Mouse (Mus musculus) cerebellum, adult 11-12 months (tissue): ENCODE measurements around the gene Hdac9.

Experiments used
- DNase-seq: peaks from one replicate; pipeline ENCODE4 v3.0.0; 2022

Hdac9 gene

DNA sequence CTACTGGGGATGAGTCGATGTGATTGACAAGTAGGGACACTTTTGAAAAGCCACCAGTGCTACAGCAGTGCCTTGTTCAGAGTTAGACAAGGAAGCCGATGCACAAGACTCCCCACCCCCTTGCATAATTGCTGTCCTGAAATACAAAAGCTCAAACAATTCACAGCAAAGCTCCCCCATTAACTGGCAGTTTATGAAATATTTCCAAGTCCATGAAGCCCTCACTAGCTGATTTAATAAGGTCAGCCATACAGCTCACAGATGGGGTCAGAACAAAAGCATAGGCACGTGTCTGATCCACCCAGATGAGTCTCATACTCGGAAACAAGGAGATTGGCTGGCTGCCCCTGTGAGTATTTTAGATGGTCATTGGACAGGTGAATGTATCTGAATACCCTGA lies 228.0 kb downstream of the Hdac9 start:
- DNase-seq: no peak

DNA sequence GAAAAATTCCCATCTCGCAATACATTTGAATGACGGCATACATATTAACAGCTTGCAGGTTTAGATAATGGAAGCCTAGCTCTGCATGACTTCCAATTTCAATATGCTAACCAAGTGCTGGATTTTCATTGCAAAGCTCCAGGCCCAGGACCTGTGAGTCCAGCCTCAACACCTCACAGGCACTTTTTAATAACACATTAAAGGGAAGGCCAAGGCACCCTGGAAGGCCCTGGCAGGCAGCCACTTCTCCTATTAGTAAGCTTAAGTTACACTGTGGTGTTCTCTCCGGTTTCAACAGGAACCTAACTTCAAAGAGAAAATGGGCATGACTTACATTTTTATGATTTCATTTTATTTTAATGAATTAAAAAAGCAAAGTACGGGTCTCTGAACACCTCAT lies 233.5 kb downstream of the Hdac9 start:
- no peak for DNase-seq

DNA sequence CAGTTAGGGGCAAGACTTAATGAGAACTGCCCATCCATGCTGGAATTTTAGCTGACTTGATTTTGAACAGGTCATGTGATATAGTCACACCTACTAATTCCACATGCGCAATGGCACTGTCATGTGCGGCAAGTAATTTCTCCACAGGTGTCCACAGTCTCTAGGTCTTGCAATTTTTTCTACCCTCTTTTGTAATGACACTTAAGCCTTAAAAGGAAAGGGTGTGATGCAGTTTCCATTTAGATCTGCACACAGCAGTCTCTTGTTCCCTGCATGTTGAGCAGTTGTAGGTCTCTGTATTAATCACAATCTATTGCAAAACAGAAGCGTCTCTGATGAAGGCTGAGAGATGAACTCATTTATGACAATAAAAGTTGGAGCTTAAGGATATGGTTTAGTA lies 234.2 kb downstream of the Hdac9 start:
- no peak for DNase-seq

DNA sequence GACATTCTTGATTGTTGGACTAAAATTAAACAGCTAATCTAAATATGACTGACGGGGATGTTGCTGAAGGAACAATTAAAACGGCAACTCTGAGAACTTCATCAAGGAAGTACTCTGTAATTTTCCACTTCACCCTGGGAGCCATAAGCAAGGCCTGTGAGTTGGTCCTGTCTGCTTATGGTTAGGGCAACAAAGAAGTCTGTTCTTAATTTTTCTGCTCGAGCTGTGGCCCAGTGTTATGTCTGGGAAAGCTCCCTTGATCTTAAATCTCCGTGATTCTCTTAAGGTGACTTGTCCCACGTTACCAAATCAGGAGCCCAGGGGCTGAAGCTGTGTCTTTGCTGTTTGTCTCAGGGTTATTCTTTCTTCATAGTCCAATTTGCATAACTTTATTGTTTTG lies 236.3 kb downstream of the Hdac9 start:
- DNase-seq: no peak

DNA sequence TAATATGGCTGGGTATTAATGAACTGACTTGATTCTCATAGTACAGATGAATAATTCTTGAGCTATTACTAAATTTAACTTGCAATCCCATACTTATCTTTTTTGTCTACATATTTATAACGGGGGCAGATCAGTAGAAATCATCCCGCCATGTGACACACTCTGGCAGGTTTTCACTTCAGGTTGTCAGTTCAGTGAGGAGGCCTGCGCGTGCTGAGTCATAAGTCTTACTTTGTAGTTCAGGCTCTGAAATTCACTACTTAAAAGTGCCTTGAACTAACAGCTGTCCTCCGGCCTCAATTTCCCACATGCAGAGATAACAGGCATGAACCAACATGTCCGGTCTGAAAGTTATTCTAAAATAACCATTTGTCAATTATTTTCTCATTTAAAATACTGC lies 239.8 kb downstream of the Hdac9 start:
- DNase-seq: no peak

DNA sequence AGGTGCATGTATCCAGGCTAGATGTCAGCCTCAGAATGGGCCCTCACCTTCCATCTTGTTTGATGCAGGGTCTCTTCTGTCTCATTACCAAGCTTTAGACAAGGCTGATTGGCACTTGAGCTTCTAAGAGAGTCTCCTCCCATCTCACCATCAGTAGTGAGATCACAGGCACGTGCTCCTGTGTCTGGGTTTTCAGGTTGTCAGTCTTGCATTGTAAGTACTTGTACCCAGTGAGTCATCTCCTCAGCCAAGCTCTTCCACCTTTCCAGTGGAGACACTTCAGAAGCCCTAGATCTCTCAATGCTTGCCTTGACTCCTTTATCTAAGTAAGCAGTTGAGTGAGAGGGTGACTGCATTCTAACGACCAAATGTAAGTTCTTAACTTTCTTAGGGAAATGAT lies 242.7 kb downstream of the Hdac9 start:
- no peak for DNase-seq

DNA sequence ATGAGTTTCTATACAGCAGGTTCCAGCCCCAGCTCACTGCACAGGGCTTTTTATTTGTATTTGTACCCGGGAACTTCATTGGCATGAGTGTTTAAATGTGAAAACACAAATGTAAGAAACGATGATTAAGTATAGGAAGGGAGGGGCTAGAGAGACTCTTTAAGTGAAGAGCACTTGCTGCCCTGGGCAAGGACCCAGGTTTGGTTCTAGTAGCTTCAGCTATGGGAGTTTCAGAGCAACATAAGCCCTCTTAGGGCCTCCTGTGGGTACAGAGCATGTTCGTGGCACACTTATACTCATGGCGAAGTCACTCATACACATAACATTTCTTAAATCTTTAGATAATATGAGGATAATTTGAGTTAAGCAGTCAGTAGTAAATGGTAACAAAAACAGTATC lies 243.4 kb downstream of the Hdac9 start:
- no peak for DNase-seq

DNA sequence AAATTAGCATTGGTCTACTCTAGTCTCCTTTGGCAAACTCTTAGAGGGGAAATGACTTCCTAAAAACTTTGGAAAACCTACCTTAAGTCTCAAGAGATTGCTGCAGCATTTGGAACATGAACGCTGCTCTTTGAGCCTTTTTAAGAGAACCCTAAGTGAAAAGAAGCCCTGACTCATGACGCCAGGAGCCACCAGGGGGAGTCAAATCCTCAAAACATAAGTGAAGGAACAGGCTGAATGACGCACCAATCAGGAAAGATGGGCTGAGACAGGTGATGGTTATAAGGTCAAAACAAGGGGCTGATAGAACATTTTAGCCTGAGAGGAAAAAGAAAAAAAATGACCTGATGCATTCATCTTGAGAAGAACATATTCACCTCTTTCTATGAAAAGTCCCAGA lies 252.1 kb downstream of the Hdac9 start:
- DNase-seq: peak; percentile 27

DNA sequence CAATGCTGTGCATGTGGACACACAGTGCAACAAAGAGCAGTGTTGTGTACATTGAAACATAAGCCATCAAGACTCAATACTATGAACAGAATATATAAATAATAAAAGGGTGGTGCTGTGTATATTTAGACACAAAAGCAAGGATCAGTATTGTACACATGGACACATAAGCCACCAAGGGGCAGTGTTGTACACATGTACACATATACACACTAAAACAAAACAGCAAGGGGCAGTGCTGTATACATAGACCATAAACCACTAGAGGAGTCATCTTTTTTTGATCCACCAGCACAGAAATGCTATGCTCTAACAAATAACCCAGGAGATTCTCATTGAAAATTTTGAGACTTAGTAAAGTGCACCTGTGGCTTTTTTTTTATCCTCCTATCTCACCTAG lies 255.5 kb downstream of the Hdac9 start:
- DNase-seq: no peak

DNA sequence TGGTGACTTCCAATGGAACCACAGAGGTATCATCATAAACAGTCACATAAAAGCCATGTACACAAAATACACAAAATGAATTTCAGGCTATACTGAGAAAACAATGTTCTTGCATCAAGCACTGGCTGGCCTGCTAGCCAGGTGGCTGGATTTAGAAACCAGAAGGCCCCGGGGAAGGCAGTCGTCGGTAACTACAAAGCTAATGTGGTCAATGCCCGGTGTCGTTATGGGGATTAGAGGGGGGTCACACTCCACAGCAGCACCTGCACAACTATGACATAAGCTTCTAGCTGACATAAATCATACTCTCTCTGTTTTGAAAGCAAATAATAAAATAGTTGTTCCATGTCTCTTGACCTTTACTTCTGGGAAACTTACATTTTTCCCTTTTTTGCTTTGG lies 256.9 kb downstream of the Hdac9 start:
- no peak for DNase-seq

DNA sequence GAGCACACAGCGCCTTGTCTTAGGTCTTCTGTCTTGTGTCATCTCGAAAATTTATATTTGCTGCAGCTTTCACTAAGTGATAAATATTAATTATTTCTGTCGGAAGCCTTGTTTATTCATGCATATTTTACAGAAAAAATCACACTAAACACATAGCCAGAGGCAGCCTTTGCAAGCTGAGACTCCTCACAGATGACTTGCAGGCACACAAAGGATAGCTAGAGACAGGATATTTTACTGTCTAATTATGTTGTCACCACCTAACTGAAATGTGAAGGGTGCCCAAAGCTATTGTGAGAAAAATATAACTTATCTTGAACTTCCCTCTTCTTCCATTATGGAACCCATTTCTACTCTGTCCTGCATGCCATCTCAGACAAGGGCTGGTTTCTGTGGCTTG lies 258.3 kb downstream of the Hdac9 start:
- DNase-seq: no peak

DNA sequence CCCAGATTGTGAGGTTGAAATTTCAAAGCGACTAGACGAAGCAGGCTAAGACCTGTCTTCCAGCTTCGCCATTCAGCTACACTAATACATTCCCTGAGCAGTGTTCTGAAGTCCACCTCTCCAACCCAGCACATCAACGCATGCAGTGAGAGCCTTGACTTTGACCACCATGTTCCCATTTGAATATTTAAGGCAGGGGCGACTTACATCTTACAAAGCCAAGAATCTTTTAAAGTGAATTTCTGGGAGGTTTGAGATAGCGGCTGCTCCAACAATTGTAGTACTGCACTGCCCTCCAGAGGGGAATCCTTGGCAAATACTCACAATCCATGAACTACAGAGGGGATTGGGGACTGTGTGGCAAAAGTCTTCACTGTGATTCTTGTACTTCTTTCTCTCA lies 258.8 kb downstream of the Hdac9 start:
- no peak for DNase-seq

DNA sequence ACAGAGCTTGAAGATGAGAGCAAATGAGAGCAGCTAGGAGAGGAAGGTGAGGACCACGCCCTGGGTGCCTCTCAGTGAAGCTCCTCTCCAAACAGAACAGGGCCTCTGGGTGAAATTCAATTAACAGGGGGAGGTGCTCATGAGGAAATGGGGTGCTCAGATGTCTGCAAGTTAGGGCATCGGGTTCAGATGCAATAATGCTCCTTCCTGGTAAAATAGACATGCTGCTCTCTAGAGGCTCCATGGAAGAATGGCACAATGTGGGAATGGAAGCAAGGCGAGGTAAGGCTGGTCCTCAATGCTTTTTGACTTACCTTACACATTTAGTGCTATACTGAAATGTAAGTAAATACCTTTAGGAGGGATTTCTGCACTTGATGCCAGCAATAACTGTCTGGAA lies 263.3 kb downstream of the Hdac9 start:
- no peak for DNase-seq

DNA sequence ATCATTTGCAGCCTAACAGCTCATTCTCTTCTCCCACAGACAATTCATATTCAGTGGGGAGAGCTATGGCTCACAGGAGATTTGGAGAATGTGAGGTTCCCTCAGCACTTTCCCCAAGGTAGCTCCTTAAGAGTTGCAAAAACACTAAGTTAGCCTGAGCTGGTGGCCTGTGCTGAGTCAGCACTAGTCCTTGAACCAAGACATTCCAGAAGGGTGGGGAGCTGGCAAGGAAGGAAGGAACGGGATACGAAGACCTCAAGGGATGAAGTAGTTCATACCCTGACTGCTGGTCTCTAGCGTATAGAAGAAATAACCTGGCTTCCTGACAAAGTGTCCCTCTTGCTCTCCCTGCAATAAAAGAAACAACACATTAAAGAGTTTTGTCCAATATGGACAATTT lies 268.1 kb downstream of the Hdac9 start:
- no peak for DNase-seq

DNA sequence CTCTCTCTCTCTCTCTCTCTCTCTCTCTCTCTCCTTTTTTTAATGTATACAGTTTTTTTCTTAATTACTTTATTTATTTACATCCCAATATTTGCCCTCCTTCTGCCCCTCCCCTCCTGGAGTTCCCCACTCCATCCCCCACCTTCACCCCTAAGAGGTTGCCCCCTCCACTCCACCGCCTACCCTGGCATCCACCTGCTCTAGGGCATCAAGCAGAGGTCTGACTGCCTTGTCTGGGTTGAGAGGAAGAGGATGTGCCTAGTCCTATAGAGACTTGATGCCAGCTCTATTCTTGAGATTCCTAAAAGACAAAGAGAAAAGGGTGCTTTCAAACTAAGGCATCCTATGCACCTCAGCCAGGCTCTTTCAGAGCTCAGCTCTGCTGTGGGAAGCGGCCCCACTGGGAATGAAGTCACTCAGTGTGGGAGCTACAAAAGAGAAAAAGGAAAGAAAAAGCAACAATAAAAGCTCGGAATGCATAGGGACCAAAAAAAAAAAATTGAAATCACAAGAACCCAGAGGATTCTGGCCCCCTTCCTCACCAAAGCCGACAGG lies 275.1 kb downstream of the Hdac9 start:
- DNase-seq: no peak

DNA sequence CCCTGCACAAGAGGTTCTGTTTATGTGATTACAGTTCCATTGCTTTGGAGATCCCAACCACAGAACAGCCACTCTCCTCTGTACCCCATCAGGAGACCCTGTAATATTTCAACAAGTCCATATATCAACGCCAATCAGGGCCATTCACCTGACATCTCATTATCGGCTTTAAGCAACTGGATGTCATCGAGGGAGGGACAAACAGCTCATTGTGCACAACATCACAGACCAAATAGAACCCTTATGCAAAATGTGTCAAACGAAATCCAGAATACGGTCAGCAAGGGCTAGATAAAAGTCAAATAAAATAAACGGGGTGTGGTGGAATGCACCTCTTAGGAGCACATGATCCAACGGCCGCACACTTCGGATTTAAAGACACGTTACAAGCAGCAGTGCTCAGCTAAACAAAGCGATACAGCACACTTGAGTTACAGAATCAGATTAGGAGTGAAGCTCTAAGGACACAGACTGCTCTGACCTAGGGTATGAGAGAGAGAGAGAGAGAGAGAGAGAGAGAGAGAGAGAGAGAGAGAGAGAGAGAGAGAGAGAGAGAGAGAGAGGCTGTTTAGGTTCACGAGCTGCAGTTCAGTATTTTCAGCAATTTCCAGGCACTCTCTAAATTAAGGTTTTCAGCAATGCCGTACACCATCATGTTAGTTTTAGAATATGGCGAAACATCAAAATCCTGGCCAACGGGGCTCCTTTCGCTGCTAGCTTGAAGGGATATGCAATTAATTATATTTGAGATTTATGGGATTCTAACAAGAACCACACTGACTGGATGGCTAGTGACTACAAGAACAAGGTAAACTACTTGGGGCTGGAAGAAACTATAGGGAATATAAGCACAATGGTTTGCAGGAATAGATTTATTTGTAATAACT lies 279.4 kb downstream of the Hdac9 start:
- no peak for DNase-seq

DNA sequence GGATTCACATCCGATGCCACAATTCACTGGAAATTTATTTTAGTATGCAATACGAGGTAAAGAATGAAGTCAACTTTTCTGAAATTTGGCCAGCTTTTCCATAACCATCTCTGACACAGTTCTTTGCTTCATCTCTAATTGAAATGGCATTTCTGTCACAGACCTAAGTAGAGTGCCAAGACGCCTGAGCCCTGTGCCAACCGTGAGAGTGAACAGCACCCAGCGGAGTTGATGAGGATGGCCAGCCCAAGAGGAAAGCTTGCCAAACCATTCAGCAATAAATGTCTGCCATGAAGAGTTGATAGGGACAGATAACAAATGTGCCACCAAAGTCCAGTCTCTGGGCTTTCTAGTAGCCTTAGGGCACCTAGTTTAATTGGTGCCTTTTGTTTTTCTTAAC lies 297.8 kb downstream of the Hdac9 start:
- DNase-seq: no peak

DNA sequence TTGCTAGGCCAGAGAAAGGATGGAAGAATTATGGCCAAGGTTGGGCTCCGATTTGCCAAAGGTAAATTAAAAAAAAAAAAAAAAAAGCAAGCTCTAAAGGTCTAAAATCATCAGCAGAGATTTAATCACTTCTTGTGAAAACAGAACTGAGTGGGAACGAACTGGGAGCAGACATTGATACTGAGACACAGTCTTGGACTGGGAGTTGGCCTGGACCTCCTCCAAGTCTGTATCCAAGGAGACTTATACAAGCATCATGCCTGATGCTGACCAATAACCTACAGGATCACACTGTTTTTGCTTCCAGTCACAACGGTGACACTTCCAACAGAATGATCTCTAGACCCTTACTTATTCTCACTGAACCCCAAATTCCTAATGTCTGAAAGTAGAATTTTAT lies 298.6 kb downstream of the Hdac9 start:
- no peak for DNase-seq

DNA sequence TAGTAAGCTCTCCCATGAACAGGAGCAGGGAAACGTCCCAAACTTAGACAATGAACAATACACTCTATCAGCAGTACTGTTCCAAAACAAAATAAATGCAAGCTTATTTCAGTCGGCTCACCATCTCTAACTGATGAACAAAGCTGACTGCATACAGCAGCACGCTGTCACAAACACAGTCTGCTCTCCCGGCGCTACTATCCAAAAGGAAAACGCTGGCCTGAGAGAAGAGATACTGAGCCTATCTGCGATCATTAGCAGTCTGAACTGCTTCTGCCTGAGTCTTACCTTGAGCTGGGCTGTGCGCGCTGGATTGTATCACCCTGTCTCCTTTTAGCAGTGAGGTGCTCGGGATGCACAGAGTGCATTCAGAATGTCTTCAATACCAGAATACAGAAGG lies 299.1 kb downstream of the Hdac9 start:
- DNase-seq: no peak

DNA sequence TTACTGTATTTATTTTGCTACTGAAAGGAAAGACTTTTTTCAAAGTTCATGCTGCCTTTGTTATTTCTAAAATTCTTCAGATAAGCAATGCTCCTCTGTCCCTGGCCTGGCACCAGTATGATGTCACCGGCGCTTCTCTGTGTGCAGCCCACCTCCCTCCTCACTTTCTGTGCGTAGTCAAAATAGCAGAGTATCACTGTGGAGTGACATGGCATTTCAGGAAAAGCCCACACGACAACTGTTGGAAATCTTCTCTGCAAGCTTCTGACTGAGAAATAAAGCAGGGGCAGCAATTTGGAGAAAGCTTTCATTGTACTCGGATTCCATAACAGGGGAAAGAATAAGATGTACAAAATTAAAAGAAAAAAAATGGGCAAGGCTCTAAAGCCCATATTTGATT lies 302.1 kb downstream of the Hdac9 start:
- DNase-seq: no peak

DNA sequence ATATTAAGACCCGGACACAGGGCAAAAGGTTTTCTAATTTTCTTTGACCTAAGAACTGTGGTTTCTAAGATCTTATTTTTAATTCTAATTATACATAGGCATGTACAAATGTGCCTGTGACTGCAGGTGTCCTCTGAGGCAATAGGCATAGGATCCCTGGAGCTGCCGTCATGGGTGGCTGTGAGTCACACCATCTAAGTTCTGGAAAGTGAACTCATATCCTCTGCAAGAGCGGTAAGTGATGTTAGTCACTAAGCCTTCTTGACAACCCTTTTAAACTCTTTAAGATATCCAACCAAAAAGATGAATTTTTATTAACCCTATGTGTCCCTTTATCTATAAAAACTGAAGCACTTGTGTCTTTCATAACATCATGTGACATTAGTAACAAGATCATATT lies 304.4 kb downstream of the Hdac9 start:
- no peak for DNase-seq

DNA sequence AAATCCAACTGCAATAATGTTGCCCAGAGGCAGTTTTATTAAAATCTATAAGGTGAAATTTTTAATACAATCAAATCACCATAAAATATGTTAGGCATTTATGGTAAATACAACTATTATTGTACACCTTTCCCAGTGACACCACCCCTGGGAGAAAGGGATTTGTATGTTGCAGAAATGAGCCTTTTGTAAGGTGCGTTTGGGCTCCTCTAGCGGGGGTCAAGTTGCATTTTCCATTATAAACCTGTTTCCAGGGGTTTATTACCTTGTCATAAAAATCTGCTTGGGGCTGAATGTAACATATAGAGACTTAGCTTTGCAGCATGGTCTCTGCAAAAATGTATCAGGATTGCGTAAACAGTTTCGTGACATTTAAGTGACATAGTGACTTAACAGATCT lies 312.4 kb downstream of the Hdac9 start:
- no peak for DNase-seq

DNA sequence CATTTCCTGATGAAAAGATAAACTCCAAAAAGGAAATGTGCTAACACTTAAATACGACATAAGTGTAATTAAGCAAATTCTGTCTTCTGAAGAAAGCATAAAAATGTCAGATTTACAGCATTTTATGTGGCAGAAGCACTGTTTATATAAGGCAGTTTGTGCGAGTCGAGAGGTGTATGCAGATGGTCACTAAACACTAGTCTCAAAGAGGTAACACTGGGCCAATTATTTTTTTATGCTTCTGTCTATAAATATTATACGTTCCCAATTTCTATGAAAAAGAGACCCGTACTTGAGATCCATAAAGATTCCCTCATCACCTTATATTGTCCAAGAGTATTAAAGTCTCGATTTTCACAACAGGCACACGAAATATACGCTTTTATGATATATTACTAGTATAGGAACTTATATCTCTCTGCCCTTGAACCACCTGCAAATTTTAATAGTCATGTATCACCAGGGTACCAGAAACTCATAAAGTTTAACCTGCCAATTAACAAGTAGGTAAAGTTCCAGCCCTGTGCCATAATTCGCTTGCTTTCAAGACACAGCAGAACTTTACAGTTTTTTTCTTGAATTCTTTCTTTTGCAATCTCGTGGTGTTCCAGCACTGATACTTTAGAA lies 322.6 kb downstream of the Hdac9 start:
- no peak for DNase-seq

DNA sequence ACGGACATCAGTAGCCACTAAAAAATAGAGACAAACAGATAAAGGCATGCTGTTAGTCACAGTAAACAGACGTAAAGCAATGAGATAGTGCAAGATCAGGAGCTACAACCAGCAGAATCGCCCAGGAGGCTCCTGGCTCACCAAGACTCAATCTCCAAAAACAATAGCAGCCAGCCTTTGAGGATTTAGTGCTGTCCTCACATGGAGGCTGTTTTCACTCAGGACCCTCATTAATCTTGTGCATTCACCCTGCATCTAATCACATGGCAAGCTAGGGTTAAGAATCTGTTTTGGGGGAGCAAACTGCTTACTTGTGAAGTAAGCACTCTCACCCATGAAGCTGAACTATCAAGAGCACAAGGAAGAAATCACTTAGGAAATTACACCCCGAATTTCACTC lies 329.7 kb downstream of the Hdac9 start:
- no peak for DNase-seq

DNA sequence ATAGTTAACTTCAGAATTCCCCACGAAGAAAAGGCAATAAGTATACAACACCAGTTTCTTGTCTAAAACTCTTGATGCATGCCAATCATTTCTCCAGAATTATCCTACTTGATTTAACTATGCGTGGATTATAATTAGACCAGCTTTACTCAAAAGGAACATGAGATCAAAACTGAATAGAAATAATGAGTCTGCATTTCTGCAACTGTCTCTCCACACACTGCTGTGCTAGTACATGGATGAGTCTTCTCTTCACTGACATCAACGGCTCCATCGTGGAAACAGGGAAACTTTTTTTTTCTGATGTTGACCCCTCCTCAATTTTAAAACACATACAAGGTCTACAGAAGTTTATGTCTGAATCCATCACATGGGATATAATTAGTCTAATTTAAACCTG lies 334.4 kb downstream of the Hdac9 start:
- no peak for DNase-seq
